Mouse (Mus musculus) intestine, embryonic 15.5 days (tissue): ENCODE measurements at regions not wholly inside any gene's neighbourhood (a gene's known extent, or its start where the extent isn't known, plus 50 kb on each side); places are given as distances from the start of the nearest gene placed in this dataset.

Experiments used
- ATAC-seq: fragments of 200-750 bp; cut with Nextera tagmentation; 2 replicates; pipeline ENCODE4 v1.8.0; 2017; ENCODE audit warnings: moderate TSS enrichment, moderate library complexity
- H3K27ac ChIP-seq: fragments of 300-500 bp; sonication (generic); 2 replicates; pipeline ENCODE4 v1.5.1; 2015; ENCODE audit warnings: mild to moderate bottlenecking, inconsistent platforms
- H3K27me3 ChIP-seq: fragments of 300-500 bp; sonication (generic); replicated peaks from 2 replicates; pipeline ENCODE4 v1.6.1; 2015; ENCODE audit warnings: inconsistent platforms
- H3K36me3 ChIP-seq: fragments of 300-500 bp; sonication (generic); 2 replicates; pipeline ENCODE4 v1.6.1; 2015; ENCODE audit warnings: inconsistent platforms
- H3K4me1 ChIP-seq: fragments of 300-500 bp; sonication (generic); replicated peaks from 2 replicates; pipeline ENCODE4 v1.6.1; 2015; ENCODE audit warnings: inconsistent platforms
- H3K4me2 ChIP-seq: fragments of 300-500 bp; sonication (generic); replicated peaks from 2 replicates; pipeline ENCODE4 v1.6.1; 2015; ENCODE audit warnings: mild to moderate bottlenecking, inconsistent platforms
- H3K4me3 ChIP-seq: fragments of 300-500 bp; sonication (generic); replicated peaks from 2 replicates; pipeline ENCODE4 v1.5.1; 2015; ENCODE audit warnings: inconsistent platforms
- H3K9ac ChIP-seq: fragments of 300-500 bp; sonication (generic); 2 replicates; pipeline ENCODE4 v1.6.1; 2015; ENCODE audit warnings: inconsistent platforms
- H3K9me3 ChIP-seq: fragments of 300-500 bp; sonication (generic); 2 replicates; pipeline ENCODE4 v1.6.1; 2016; ENCODE audit warnings: inconsistent platforms
- WGBS: fragments of 180-500 bp; shearing (Covaris S2); methylation state at CpG from one replicate; pipeline ENCODE4 v1.1.7; 2015; 5-methylcytosine and 5-hydroxymethylcytosine counted together

- no peak overlapping the region for H3K4me2 ChIP-seq
- no peak overlapping the region for H3K27ac ChIP-seq
- H3K9me3 ChIP-seq = no peaks in the 10 kb centered on the region
- H3K36me3 ChIP-seq = no peaks in the 10 kb centered on the region
- 78% methylated on average over 3 of the region's 3 CpGs for WGBS
- no peak overlapping the region for H3K9ac ChIP-seq
- no peak overlapping the region for H3K4me3 ChIP-seq
- no peaks in the 10 kb centered on the region for H3K4me1 ChIP-seq
- H3K27me3 ChIP-seq = no peaks in the 10 kb centered on the region
- ATAC-seq = no peak
Observed at GRCm38 (mm10) chr13:59206186-59206585, 378.8 kb downstream of the Agtpbp1 start.

GRCm38 (mm10) chr13:59204506-59204905, 380.5 kb downstream of the Agtpbp1 start:
- ATAC-seq = no peak
- Histone ChIP-seq H3K4me1 (no peaks in the 10 kb centered on the region), H3K9ac (no peak overlapping the region), H3K9me3 (no peaks in the 10 kb centered on the region), H3K27me3 (no peaks in the 10 kb centered on the region), H3K27ac (no peak overlapping the region), H3K36me3 (no peaks in the 10 kb centered on the region), H3K4me3 (no peak overlapping the region), H3K4me2 (no peak overlapping the region)
- 86% methylated on average over 2 of the region's 2 CpGs for WGBS

GRCm38 (mm10) chr13:59196311-59196710, 388.7 kb downstream of the Agtpbp1 start:
- H3K36me3 ChIP-seq = no peaks in the 10 kb centered on the region
- H3K27me3 ChIP-seq = no peaks in the 10 kb centered on the region
- no peaks in the 10 kb centered on the region for H3K9me3 ChIP-seq
- H3K27ac ChIP-seq = no peak overlapping the region
- no peak overlapping the region for H3K4me2 ChIP-seq
- H3K4me1 ChIP-seq = no peaks in the 10 kb centered on the region
- H3K9ac ChIP-seq = no peak overlapping the region
- WGBS = 74% methylated on average over 5 of the region's 5 CpGs
- H3K4me3 ChIP-seq = no peak overlapping the region
- ATAC-seq = no peak

GRCm38 (mm10) chr13:59188431-59188830, 382.1 kb downstream of the Ntrk2 start:
- Histone ChIP-seq H3K4me1 (no peaks in the 10 kb centered on the region), H3K27me3 (no peaks in the 10 kb centered on the region), H3K9ac (no peak overlapping the region), H3K4me2 (no peak overlapping the region), H3K36me3 (no peaks in the 10 kb centered on the region), H3K9me3 (no peaks in the 10 kb centered on the region), H3K4me3 (no peak overlapping the region), H3K27ac (no peak overlapping the region)
- WGBS = 81% methylated on average over 11 of the region's 11 CpGs
- ATAC-seq = no peak
